ENCODE assay signal across 9 mouse cellular contexts in the genomic region with DNA sequence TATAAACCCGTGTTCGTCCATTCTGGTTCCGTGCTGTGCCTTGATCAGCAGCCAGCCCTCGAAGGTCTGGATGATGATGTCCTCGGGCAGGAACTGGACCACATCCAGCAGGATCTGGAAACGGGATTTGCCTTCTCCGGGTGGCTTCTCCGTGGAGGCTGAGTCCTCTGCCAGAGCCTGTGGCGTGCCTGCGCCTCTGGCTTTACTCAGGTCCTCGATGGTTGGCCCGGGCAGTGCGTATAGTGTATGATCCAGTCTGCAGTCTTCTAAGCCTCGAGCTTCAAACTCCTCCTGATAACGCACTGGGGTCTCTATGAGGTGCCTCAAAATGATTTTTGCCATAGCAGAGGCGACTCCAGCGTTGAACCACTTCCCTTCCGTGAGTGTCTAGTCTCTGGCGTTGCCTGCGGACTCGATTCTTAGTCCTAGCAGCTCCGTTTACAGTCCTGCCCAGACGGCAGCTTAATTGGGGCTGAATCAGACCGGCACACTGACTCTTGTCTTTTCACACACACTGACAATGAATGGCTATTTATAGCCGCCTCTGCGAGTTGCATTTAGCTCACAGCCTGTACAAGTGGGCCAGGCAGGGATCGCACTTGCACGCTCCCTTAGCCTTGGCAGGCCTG. TPM values are rescaled to one million over a fixed set of nuclear protein-coding genes. Genes with fewer than 3 reads are reported as not detected.
DNase-seq lines count a peak whose midpoint lies in the region; ATAC-seq and TF ChIP-seq lines count a peak whose summit lies in the region.
"Had no signal": no experiment of that assay in that cellular context is flagged by ENCODE, and none has a peak within 500 bp of the region (broad histone marks: within the 10 kb centered on the region; RNA-seq: fewer than 3 reads in every experiment).

A gene (minus strand): TSS at position 526 of the 629 bp plus-strand sequence.

- peak; percentile 11 for DNase-seq in ovary, postnatal 36 days (ENCODE audit: low spot score)
- no peak for DNase-seq in ovary, postnatal 14 days (ENCODE audit: low spot score)
- peak; percentile 42 for DNase-seq in lung, postnatal 10 days
- DNase-seq in stomach, postnatal 0 days (ENCODE audit: low spot score), result no peak
- DNase-seq in B cell, adult 2 months, result no peak
- DNase-seq in spleen, adult 18-20 months, result no peak

- 68% methylated on average over 28 of the region's 28 CpGs for WGBS in embryonic facial prominence, embryonic 12.5 days
- 27% methylated on average over 28 of the region's 28 CpGs for WGBS in heart, embryonic 13.5 days
- WGBS in stomach, postnatal 0 days, result 58% methylated on average over 28 of the region's 28 CpGs

- no peaks in the 10 kb centered on the region for H3K27me3 ChIP-seq in embryonic facial prominence, embryonic 12.5 days
- H3K27me3 ChIP-seq in heart, embryonic 13.5 days (replicated peaks), result no peaks in the 10 kb centered on the region
- no peaks in the 10 kb centered on the region for H3K27me3 ChIP-seq in stomach, postnatal 0 days (ENCODE audit: control insufficient read depth, insufficient read depth, low read length)
- H3K27me3 ChIP-seq: Patski had no signal

- H3K27ac ChIP-seq in embryonic facial prominence, embryonic 12.5 days, result no peak within 1 kb of the TSS
- H3K27ac ChIP-seq in heart, embryonic 13.5 days (replicated peaks), result peak within 1 kb of the TSS; percentile 97
- H3K27ac ChIP-seq in stomach, postnatal 0 days (replicated peaks), result no peak within 1 kb of the TSS

- 0 out of 2 replicates have a peak, but pooled peaks cover 8% of the 10 kb centered on the region for H3K4me1 ChIP-seq in embryonic facial prominence, embryonic 12.5 days
- H3K4me1 ChIP-seq in heart, embryonic 13.5 days, result peaks cover 25% of the 10 kb centered on the region
- H3K4me1 ChIP-seq in stomach, postnatal 0 days (replicated peaks; ENCODE audit: control insufficient read depth, insufficient read depth), result no peaks in the 10 kb centered on the region

- TF ChIP-seq CTCF in stomach, postnatal 0 days (IDR thresholded peaks at IDR 0.05; ENCODE audit: low read depth), result no peak

- no peaks in the 10 kb centered on the region for H3K36me3 ChIP-seq in embryonic facial prominence, embryonic 12.5 days
- H3K36me3 ChIP-seq in heart, embryonic 13.5 days, result no peaks in the 10 kb centered on the region
- no peaks in the 10 kb centered on the region for H3K36me3 ChIP-seq in stomach, postnatal 0 days (ENCODE audit: control insufficient read depth, insufficient read depth, low read length)

- H3K4me2 ChIP-seq in embryonic facial prominence, embryonic 12.5 days (replicated peaks), result no peak within 1 kb of the TSS
- H3K4me2 ChIP-seq in heart, embryonic 13.5 days, result peak within 1 kb of the TSS; percentile 73
- peak within 1 kb of the TSS; percentile 23; the same call in 1 of the 2 replicates for H3K4me2 ChIP-seq in stomach, postnatal 0 days (replicated peaks; ENCODE audit: low read depth)

- H3K4me3 ChIP-seq in embryonic facial prominence, embryonic 12.5 days, result no peak within 1 kb of the TSS
- peak within 1 kb of the TSS; percentile 58 for H3K4me3 ChIP-seq in heart, embryonic 13.5 days
- H3K4me3 ChIP-seq in stomach, postnatal 0 days (ENCODE audit: low read depth, low read length), result 0 out of 2 replicates have a peak within 1 kb of the TSS, but pooled peaks have one; percentile 6

- 0 out of 2 replicates have a peak, but pooled peaks have one; percentile 41 for ATAC-seq in embryonic facial prominence, embryonic 12.5 days (ENCODE audit: insufficient number of reproducible peaks, insufficient read depth, low FRiP score, low TSS enrichment)
- peak; percentile 71; the same call in 1 of the 2 replicates for ATAC-seq in heart, embryonic 13.5 days (ENCODE audit: extremely low read depth, insufficient number of reproducible peaks, low FRiP score, low TSS enrichment)
- ATAC-seq in stomach, postnatal 0 days (ENCODE audit: low FRiP score, low TSS enrichment), result no peak
- ATAC-seq: Patski had no signal

- no peak for TF ChIP-seq EP300 in stomach, postnatal 0 days (optimal IDR thresholded peaks at IDR 0.05)

- no peak within 1 kb of the TSS for H3K9ac ChIP-seq in embryonic facial prominence, embryonic 12.5 days
- H3K9ac ChIP-seq in heart, embryonic 13.5 days, result peak within 1 kb of the TSS; percentile 86
- no peak within 1 kb of the TSS for H3K9ac ChIP-seq in stomach, postnatal 0 days (ENCODE audit: low read length)

- no peaks in the 10 kb centered on the region for H3K9me3 ChIP-seq in embryonic facial prominence, embryonic 12.5 days
- H3K9me3 ChIP-seq in heart, embryonic 13.5 days, result no peaks in the 10 kb centered on the region
- no peaks in the 10 kb centered on the region for H3K9me3 ChIP-seq in stomach, postnatal 0 days (ENCODE audit: control insufficient read depth, low read length)

RNA-seq across cellular contexts. Expression of the gene that starts here (rescaled TPM):
- polyA plus RNA-seq in embryonic facial prominence, embryonic 12.5 days (2016; fragmentation: Nextera tagmentation; extraction: Ambion mirVana), result 2.3 TPM in 2 replicates
- polyA plus RNA-seq in heart, embryonic 13.5 days (2015; fragmentation: Nextera tagmentation; extraction: Ambion mirVana), result 41.7 and 48.9 TPM in 2 replicates
- 0.17 TPM in 1 of 2 replicates, not detected in the other for polyA plus RNA-seq in stomach, postnatal 0 days (2015; fragmentation: Nextera tagmentation; extraction: Ambion mirVana)
- polyA plus RNA-seq: Patski had no signal

Comparison
In these comparisons a context has a peak if more than half of its experiments do, and no peak if none do; other contexts are left out.
1. RNA of the gene that starts here (polyA plus RNA-seq): 41.7 to 48.9 TPM in heart, embryonic 13.5 days; 2.3 TPM in embryonic facial prominence, embryonic 12.5 days and 0.17 TPM in stomach, postnatal 0 days; every median in the first group is over 10 times any median in the second.
2. DNase-seq: peak in ovary, postnatal 36 days (single experiment) and lung, postnatal 10 days (single experiment); none in ovary, postnatal 14 days (single experiment), stomach, postnatal 0 days (single experiment), B cell, adult 2 months (0 of 2) and spleen, adult 18-20 months (0 of 2).